Mouse (Mus musculus): ENCODE measurements around the gene Kpna4. TPM values are rescaled to one million over a fixed set of nuclear protein-coding genes. Genes with fewer than 3 reads are reported as not detected.

The Kpna4 gene
- polyA plus RNA-seq, 1 experiment from 2014 or later: 46.0 TPM

DNA sequence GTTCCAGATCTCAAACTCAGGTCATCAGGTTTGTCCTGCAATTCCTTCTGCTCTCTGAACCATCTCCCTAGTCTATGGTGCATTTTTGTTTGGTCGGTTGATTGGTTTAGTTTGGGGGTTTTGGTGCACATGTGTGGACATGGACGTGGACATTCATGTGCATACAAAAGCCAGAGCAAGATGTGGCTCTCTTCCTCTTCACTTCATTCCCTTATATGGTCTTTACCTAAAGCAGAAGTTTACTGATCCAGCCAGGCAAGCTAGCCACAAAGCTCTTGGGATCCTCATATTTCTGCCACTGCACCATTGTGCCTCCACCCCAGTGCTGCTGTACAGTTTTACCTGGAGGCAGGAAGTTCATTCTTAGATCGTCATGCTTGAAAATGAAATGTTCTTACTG, 109.7 kb downstream of the Kpna4 start:
- no peak for ATAC-seq (ENCODE audit: insufficient read depth, low FRiP score, low TSS enrichment)
- no peaks in the 10 kb centered on the region for H3K9me3 ChIP-seq (ENCODE audit: control insufficient read depth, low read length)
- no peak overlapping the region for H3K4me2 ChIP-seq (ENCODE audit: low read depth)
- DNase-seq (ENCODE audit: low spot score): no peak
- H3K27me3 ChIP-seq (ENCODE audit: control insufficient read depth, insufficient read depth, low read length): no peaks in the 10 kb centered on the region
- H3K27ac ChIP-seq (ENCODE audit: low read depth, low read length): no peak overlapping the region
- 98% methylated on average over 3 of the region's 3 CpGs for WGBS
- H3K4me3 ChIP-seq (ENCODE audit: low read depth, low read length): no peak overlapping the region
- H3K9ac ChIP-seq (ENCODE audit: low read length): no peak overlapping the region
- no peaks in the 10 kb centered on the region for H3K4me1 ChIP-seq (ENCODE audit: control insufficient read depth, insufficient read depth, low read length)
- peaks cover 10% of the 10 kb centered on the region for H3K36me3 ChIP-seq (ENCODE audit: control insufficient read depth, insufficient read depth, low read length)

Other genes with a start within 250 kb of the Kpna4 start
- 18.5 and 18.8 TPM in 2 replicates for gene Ift80, start 122.5 kb downstream of the Kpna4 start, polyA plus RNA-seq (2014; fragmentation: Nextera tagmentation; extraction: Ambion mirVana)
- 161 and 168 TPM in 2 replicates for gene Smc4, start 122.4 kb downstream of the Kpna4 start, polyA plus RNA-seq (2014; fragmentation: Nextera tagmentation; extraction: Ambion mirVana)
- gene Trim59, start 82.4 kb downstream of the Kpna4 start, polyA plus RNA-seq (2014; fragmentation: Nextera tagmentation; extraction: Ambion mirVana): 168 and 170 TPM in 2 replicates
- not detected in 2 replicates for gene Arl14, start 95.3 kb upstream of the Kpna4 start, polyA plus RNA-seq (2014; fragmentation: Nextera tagmentation; extraction: Ambion mirVana)
- 18.4 and 22.6 TPM in 2 replicates for gene Ppm1l, start 189.7 kb upstream of the Kpna4 start, polyA plus RNA-seq (2014; fragmentation: Nextera tagmentation; extraction: Ambion mirVana)

All from neural tube, embryonic 11.5 days (tissue).